Mouse (Mus musculus): ENCODE data around the gene Gpr153.

DNA sequence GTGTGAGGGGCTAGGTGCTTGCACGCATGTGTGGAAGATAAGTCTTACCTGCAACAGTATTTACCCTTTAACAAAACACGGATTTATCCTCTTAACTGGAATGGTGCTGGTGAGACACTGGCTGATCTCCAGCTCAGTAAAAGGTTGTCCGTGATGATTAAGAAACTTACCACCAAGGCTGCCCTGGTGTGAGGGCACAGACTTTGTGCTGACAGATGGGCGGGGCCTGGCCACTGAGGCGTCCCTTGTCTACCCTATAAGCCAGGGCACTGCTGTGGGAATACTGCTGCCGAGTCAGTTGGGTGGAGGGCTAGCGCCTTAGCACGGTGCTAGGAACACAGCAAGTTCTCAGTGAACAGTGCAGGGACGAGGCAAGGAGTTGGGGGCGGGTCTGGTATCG is 28.0 kb downstream of the Gpr153 start:
- TF ChIP-seq EP300 (IDR thresholded peaks at IDR 0.05; ENCODE audit: low read depth in 1 of 2, low read length in 2 of 2), result no peak
- no peak for TF ChIP-seq CTCF (IDR thresholded peaks at IDR 0.05 in 2 of 3, conservative IDR thresholded peaks at IDR 0.05 in 1 of 3; ENCODE audit: control insufficient read depth in 1 of 3, insufficient read depth in 1 of 3, low read depth in 2 of 3, low read length in 3 of 3, poor library complexity in 1 of 3, severe bottlenecking in 1 of 3)
- TF ChIP-seq POLR2A (IDR thresholded peaks at IDR 0.05; ENCODE audit: control insufficient read depth in 1 of 2, insufficient read depth in 1 of 2, low read depth in 1 of 2, low read length in 2 of 2, poor library complexity in 1 of 2), result no peak
- no peak for TF ChIP-seq GATA1 (IDR thresholded peaks at IDR 0.05; ENCODE audit: low read depth, low read length)
- no peak for TF ChIP-seq GABPA (IDR thresholded peaks at IDR 0.05; ENCODE audit: low read depth, low read length)
- no peak for TF ChIP-seq USF1 (IDR thresholded peaks at IDR 0.05; ENCODE audit: low read depth, low read length)

All from MEL (cell line).